Mouse (Mus musculus): ENCODE data around the gene Ankrd10.

DNA sequence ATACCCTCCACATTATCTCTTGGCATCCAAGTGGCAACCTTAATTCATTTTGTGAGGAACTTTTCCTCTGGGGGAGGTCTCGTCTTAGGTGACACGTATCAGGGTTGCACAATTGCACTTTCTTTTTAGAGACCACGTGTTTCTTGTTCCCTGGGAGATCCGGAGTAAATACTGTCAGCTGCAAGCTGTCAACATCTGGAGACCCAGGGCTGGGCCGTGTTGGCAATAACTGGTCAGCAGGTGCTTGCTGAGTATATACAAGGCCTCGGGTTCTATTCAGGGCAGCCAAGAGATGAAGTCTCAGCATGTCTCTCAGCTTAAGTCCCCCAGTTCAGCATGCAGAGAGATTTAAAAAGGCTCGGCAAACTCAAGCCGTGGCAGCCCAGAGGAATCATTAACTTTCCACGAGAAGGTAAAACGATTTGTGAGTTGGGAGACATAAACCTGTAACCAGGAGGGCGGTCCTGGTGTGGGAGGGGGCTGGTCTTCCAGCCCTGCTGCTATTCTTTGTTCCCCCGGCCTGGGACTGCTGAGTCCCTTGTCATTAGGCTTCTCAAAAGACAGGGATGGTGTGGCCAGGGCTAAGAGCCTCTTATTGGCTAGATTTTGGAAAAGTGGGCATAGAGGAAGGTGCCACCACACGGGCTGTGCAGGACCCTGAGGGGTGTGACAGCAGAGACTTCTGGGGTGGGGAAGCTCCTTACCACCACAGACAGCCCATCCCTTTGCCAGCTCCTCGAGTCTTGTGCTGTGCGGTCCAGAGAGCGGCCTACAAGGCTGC lies 59.8 kb downstream of the Ankrd10 start:
- TF ChIP-seq GATA1 (IDR thresholded peaks at IDR 0.05; ENCODE audit: low read length) (no peak), TAL1 (IDR thresholded peaks at IDR 0.05; ENCODE audit: low read length) (no peak)
